Mouse (Mus musculus): ENCODE data around the gene Gnmt.
"Not testable (repeated sequence)": the region's sequence is repeated elsewhere in the genome, so short reads cannot be mapped to it uniquely, and the experiment has no call there.

Gene Gnmt

DNA sequence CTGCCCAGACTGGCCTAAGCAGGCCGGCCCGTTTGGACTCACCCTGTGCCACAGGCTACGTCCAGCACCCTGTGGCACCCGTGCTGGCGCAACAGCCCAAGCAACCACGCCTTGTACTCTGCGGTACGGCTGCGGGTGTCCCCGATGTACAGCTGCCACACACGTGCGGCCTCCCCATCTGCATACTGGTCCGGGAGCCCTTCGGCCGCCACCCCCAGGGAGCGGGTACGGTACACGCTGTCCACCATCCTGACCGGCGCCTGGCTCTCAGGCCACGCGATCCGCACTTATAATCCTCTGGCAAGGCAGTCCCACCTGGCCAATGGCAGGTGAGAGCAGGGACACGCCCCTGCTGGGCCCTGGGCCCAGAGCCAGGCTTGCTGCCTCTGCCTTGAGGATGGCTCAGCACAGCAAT lies at the start of gene Gnmt:
Gene Gnmt (minus strand): TSS at position 265 of the 415 bp plus-strand sequence.
- no peak for DNase-seq (ENCODE audit: low read depth, low spot score)

DNA sequence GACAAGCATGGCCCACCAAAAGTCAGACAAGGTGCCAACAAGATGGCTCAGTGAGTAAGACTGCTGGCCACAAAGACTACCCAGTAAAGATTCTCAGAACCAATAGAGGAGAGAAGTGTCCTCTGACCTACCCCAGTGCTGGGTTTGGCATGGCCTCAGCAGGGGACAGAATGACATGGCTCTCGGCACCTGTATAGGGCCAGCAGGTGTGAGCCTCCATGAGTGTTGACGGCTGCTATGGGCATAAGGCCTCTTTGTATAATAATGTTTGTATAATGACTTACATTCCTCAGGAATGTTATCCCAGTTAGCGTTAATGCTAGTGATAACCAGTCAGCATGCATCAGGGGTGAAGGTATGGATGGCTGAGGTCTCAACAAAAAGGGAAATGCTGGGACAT lies 47.1 kb upstream of the Gnmt start:
- DNase-seq (ENCODE audit: low read depth, low spot score) = no peak

DNA sequence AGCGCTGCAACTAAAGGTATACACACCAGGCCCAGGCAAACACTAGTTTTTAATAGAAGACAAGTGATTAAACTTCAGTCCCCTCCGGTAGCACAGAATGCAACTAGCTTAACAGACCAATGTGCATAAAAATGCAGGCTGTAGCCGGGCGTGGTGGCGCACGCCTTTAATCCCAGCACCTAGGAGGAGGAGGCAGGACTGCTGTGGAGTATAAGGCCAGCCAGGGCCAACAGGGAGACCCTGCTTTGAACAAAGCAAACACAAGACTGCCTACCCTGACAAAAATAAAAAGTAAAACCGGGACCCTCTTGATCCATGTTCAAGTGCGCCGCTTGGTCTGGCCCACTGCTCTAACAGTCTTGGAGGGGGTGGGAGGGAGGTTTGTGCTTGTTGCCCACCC lies 46.1 kb upstream of the Gnmt start:
- DNase-seq (ENCODE audit: low read depth, low spot score) = no peak

DNA sequence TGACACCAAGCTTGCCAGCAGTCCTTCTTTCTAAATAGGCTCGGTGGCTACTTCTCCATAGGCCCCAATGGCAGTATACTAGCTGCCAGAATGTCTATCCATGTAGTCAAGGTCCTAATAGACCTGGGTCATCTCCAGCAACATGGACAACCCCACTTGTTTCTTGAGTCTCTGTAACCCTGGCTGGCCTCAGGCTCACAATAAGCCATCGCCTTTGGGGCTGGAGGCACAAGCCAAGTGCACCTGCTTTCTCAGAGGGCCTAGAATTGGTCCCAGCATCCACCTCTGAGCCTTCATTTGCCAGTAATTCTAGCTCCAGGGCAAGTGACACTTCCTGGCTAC lies 45.1 kb upstream of the Gnmt start:
- DNase-seq (ENCODE audit: low read depth, low spot score) = no peak

DNA sequence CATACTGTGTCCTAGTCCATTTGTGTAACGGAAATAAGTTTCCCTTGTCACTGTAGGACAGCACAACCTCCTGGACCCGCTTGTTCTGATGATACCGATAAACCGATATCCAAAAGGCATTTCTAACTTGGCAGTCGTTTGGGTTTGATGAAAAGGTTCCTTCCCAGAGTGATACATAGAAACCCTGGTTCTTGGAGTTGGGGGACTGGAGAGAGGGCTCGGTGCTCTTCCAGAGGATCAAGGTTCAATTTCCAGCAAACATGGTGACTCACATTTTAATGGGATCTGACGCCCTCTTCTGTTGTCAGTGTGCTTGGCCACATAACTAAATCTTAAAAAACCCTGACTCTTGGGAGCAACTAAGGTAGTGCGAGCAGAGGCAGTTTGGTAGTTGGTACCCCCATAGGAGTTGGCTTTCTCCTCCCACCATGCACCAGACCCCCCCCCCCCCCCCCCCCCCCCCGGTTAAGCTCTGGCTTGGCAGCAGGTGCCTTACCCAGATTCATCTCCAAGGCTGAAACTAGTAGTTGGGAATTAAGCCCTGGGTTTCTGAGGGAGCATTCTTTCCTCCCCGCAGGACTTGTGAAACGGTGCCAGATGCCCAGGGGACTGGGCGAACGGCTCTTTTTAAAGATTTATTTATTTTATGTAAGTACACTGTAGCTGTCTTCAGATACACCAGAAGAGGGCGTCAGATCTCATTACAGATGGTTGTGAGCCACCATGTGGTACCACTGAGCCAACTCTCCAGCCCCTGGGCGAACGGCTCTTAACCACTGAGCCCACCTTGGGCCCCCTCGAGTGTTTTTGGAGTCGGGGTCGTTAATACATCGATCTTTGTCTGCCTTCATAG lies 44.5 kb upstream of the Gnmt start:
- DNase-seq (ENCODE audit: low read depth, low spot score) = no peak

DNA sequence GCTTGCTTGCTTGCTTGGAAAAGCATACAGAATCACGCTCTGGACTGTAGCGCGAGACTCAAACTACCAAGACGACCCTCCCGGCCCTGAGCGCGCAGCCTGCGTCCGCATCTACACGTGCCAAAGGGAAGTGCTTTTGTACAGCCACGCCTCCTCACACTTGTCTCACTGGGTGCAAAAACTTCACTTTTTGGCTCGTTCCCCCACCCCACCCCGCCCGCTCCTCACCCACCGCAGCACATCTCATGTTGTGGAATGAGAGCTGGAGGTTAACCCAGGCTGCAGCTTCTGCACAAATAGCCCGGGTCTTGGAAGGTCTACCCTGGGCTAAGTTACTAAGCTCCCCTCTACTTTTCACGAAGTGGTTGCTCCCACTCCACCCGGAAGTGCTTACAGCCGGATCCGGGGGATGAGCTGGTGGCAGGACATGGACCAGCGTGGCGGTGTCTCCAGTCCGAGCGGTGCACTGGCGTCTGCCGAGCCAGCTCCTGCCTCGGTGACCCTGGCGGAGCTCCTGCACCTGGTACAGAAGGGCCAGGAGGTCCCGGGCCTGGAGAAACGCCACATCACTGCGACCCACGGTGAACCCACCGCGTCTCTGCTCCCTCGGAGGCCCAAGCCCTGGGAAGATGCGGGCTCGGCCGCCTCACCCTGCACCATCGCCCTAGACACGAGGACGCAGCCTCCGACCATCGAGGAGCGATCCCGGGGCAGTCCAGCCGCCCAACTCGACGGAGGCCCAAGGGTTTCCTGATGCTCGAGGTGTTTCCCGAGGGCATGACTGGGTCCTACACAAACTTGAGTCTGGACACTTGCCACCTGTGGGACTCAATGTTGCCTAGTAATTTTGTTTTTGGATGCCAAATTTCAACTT lies 43.7 kb upstream of the Gnmt start, which contains the start of gene 2310039H08Rik:
Gene 2310039H08Rik (plus strand): TSS at position 232 of the 874 bp plus-strand sequence.
- DNase-seq (ENCODE audit: low read depth, low spot score) = peak; percentile 74

DNA sequence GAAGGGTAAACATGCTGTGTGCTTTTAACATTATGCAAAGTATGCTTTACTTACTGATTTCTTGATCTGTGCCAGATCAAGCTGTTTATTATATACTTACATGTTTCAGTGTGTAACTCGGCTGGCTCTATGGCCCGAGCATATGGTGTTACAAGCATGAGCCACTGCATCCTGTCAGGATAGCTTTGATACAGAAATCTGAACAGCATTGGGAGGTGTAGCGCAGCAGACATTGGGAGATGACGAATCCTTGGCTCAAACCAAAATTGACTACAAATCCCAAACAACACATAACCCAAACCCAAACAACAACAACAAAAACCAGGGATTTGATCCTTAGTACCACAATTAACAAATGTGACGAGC lies 43.1 kb upstream of the Gnmt start:
- no peak for DNase-seq (ENCODE audit: low read depth, low spot score)

DNA sequence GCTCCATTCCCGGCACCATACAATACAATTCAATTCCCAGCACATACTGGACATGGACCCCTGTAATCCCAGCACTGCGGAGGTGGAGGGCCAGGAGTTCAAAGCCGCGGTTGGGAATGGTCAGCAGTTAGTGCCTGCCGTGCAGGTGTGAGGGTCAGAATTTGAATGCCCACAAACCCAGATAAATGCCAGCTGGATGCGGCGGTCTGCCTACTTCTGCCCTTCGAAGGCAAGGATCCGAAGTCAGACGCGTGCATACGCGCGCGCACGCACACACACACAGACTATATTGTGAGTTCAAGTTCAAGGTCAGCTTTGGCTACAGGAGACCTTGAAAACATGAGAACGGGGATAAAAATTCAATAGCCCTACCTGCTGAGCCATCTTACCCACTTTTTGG lies 42.6 kb upstream of the Gnmt start:
- DNase-seq (ENCODE audit: low read depth, low spot score) = no peak

DNA sequence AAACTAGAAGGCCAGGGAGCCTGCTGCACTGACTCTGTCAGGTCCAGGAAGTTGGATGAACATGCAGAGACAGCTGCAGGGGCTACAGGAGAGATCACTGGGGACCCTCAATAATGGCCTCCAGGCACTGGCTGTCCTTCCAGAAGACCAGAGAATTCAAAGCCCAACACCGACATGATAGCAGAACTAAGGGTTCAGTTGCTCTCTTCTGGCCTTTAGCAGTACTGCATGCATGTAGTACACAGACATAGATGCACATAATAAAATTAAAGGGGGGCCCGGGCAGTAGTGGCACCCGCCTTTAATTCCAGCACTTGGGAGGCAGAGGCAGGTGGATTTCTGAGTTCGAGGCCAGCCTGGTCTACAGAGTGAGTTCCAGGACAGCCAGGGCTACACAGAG lies 42.1 kb upstream of the Gnmt start:
- no peak for DNase-seq (ENCODE audit: low read depth, low spot score)

DNA sequence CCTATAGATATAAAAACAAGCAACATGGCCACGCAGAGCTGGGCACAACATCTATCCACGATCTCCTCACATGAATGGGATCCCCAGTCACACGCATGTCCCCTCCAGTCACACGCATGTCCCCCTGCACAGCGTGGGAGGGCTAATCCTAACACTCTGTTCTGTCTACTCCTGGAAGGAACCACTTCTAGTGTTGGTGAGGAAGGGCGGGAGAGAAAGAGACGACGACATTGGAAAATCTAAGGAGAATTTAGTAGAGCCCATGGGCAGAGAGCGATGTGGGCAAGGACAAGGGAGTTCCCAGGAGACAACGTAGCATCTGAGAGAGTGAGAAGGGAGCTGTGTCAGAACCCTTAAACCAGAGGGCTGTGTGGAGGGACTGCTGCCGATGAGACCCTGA lies 41.6 kb upstream of the Gnmt start:
- DNase-seq (ENCODE audit: low read depth, low spot score) = no peak

DNA sequence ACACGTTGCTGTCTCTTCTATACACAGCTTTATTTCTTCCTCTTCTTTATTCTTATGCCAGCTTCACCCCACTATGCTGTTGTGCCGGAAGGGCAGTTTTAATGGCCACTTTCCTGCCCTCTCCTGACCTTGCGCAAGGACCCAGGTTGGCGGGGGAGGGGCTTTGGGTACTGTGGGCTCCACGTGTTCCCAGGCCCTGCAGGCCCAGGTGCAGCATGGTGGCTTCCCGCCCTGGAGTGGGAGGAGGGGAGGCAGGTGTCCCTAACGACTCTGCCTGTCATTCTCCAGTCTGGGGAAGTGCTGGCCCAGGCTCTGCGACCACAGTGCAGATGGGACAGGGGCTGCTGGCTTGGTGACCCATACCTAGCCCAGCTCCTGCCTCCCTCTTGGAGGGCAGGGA lies 38.9 kb upstream of the Gnmt start:
- no peak for DNase-seq (ENCODE audit: low read depth, low spot score)

DNA sequence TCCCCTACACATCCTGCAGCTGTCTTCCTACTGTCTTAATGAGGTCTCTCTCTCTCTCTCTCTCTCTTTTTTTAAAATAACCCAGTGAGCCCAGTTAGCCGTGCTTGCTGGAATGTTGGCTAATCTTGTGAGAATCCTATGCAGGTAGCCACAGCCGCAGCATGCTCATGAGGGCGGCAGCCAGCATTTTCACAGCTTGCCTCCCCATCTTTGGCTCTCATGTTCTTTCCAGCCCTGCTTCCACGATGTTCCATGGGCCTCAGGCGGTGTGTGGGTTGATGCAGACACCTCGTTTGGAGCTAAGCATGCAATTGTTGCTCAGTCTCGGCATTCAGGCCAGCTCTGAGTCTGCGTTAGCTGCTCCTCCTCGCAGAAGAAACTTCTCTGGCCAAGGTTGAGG lies 35.9 kb upstream of the Gnmt start:
- not testable (repeated sequence) for DNase-seq (ENCODE audit: low read depth, low spot score)

DNA sequence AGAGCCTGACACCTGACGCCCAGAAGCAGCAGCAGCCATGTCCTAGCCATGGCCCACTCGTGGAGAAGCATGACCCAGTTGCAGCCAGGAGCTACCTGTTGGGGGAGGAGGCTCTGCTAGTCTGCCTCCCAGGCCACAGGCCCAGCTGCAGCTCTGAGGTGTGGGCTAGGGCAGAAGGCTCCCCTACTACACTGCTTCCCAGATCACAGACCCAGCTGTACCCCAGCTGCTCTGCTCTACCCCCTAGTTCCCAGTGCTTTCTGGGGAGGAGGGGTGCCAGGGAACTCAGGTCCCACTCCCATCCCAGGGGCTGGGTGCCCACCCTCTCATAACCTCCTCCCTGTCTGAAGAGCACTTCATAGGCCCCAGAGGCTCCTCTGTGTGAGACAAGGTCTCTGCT lies 34.6 kb upstream of the Gnmt start, which contains the start of gene Ptcra:
Gene Ptcra (minus strand): TSS at position 169 of the 400 bp plus-strand sequence.
- DNase-seq (ENCODE audit: low read depth, low spot score) = no peak

DNA sequence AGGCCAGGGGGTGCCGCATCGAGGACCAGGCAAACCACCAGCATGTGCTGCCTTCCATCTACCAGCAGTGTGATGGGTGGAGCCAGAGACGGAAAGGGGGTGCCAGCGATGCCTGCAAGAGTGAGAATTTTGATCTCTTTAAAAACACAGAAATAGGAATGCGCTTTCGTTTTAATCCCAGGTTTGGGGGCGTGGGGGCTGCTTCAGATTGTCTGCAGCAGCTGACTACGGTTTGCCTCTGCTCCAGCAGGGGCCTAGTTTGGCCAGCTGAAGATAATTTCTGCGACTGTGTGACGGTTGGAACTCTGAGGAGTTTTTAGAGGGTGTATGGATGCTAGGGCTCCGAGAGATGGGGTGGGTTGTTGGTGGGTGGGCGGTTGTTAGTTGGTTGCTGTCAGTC lies 29.8 kb upstream of the Gnmt start:
- DNase-seq (ENCODE audit: low read depth, low spot score) = no peak

DNA sequence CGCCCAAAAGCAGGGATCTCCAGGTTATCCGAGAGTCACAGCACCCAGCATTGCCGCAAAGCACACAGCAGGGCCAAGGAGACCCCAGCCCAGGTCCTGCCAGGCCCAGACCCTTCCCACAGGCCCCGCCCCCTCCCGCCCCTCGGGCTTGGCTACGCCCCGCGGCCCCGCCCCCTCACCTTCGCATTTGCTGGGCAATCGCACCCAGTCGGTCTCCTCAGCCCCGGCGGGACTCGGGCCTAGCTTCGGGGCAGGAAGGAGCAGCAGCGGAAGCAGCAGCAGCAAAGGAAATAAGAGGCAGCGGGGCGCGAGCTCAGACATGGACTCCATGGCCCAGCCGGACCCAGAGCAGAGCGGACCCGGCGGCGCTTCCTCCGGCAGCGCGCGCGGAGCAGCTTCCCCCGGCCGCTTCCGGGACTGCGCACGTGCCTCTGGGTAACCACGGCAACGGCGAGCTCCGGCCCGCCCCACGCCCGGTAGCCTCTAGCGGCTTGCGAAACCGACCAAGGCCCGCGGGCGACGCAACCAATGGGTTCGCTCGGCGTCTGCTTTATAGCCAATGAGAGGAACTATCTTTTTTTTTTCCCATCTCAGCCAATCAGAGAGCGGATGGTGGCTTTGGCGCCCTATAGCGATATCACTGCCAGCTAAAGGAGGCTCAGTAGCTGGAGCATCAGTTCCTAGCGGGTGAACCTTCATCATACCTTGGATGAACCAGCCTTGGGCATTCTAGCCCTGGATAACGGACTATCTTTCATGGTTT lies 23.0 kb upstream of the Gnmt start, which contains the start of gene Cnpy3:
Gene Cnpy3 (minus strand): TSS at position 421 of the 763 bp plus-strand sequence.
- peak; percentile 98 for DNase-seq (ENCODE audit: low read depth, low spot score)

DNA sequence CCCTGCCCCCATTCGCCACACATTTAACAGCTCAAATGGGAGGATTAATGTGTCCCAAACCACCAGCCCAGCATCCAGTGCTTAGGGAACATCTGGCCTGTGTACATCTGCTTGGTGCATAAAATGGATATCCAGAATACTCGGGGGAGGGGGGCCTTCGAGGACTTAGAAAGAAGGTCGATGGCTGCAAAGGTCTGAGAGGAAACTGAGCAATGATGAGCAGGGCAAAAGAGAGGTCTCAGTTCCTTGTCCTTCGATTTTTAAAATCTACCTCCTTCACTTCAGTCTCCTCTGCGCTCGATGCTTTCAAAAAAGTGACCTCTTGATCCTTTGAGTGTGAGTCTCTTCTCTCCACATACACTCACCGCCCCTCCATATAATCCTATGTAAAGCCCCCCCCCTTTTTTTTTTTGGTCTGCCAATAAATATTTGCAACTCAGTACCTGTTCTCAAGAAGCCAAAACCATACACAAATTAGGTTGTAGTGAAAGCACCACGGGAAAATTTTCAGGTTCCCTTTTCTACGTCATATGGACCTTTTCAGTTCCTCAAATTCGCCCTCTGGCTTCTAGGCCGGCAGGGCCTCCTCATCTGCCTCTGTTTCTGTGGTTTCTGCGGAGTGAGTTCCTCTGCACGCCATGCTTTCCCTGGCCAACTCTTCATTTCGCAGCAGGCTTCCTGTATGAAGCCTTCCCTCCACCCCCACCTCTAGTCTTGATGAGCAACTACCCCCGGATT lies 22.3 kb upstream of the Gnmt start:
- no peak for DNase-seq (ENCODE audit: low read depth, low spot score)

DNA sequence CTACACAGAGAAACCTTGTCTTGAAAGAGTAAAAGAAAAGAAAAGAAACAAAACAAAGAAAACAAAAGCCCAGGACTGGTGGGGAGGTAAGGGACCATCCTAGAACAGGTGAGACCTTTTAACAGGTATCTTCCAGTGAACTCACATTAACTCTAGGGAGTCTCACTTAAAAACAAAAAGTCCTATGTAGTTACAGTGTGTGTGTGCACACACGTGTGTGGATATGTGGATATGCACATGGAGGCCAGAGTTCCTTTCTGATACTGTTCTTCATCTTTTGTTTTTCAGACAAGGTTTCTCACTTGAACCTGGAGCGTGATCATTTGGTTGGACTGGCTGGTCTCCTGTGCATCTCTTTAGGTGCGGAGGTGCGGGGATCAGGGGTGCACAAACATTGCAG lies 21.6 kb upstream of the Gnmt start:
- DNase-seq (ENCODE audit: low read depth, low spot score) = no peak

DNA sequence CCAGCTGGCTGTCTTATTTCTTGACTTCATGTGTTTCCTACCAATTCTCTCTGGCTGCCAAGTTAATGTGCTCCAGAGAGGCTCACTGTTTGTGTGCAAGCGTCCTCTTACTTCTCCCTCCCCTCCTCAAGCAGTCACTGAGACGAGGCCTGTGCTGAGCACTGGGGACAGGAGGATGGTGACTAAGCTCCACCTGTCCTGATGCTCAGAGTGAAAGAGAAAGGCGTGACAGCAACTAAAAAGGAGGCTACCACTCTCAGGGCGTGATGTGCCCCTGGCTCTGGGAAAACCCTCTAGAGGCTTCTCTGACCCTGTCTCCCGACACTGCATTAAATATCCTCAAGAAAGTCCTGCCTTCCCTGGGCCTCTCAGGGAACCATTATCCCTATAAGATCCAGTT lies 20.3 kb upstream of the Gnmt start:
- no peak for DNase-seq (ENCODE audit: low read depth, low spot score)

DNA sequence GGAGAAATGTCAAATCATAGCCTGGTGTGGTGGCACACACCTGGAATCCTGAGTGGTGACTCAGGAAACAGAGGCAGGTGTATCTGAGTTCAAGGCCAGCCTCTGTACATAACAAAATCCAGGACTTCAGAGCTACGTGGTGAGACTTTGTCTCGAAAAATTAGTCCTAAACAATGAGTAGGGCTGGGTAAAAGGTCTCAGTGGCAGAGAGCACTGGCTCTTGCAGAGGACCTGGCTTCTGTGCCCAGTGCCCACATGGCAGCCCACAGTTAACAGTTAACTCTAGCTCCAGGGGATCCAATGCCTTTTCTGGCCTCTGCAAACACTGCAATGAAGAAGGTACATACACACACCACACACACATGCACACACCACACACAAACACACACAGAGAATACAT lies 18.8 kb upstream of the Gnmt start:
- no peak for DNase-seq (ENCODE audit: low read depth, low spot score)

DNA sequence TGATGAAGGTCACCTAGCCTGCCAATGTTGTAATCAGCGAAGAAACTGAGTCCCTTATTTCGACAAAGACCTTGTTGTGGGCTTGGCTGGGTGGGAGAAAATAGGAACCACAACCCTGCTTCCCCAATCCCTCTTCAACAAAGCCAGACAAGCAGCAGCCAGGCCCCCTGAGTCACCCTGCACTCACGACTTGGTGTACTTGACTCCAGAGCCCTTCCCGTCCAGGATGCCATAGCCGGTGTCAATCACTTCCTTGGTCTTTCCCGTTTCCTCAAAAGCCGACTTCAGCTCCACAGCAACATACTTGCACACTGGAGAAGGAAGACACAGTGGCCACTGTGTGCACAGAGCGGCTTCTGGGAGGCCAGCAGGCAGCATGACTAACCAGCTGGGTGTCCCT lies 18.3 kb upstream of the Gnmt start:
- DNase-seq (ENCODE audit: low read depth, low spot score) = no peak

DNA sequence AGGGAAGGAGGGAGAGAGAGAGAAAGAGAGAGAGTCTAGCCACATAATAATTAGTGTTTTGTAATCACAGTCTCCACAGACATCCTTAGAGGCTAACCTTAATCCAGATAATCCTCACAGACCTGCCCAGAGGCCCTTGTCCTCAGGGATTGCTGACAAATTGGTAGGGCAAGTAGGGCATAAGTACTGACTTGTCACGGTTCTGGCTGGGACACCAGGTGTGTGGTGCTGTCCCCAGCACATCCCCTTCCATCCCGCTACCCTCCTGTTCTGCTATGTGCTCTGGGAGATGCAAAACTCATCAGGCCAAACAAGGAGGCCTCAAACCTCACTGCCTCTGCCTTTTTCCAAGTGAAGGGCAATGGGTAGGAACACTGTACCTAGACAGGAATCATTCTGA lies 16.5 kb upstream of the Gnmt start:
- DNase-seq (ENCODE audit: low read depth, low spot score) = no peak
